Mouse (Mus musculus): ENCODE data around the gene Gdpgp1. TPM values are rescaled to one million over a fixed set of nuclear protein-coding genes. Genes with fewer than 3 reads are reported as not detected.

The Gdpgp1 gene
- polyA plus RNA-seq (2014; fragmentation: Illumina TruSeq; extraction: RNeasy Lipid Tissue Mini Kit (QIAGEN cat#74804); ENCODE audit: low read depth, low replicate concordance): 3.4 TPM

DNA sequence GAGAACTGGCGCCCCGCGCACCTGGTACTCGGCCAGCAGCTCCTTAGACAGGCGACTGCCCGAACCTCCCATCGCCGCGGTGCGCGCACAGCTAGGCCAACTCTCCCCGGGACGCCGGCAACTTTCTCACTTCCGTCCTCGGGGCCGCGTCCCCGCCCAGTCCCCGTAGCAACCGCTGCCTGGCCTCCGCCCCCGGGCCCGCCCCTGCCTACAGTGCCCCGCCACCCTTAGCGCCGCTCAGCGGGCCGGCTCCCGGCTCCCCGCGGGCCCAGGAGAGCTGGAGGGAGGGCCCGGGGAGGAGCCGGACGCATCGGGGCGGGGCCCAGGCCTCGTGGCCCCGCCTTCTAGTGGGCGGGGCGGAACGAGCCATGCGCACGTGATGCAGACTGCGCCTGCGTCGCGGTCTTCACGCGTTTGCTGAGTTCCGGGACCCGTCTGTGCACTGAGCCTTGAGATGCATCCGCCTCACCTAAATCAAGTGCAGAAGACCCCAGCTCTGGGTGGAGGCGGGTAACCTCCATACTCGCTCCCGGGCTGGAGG, at the start of gene Gdpgp1, which contains the start of gene Cib1:
Gdpgp1 (plus strand) TSS at position 377 of the 541 bp plus-strand sequence.
Cib1 (minus strand) TSS at position 325 of the 541 bp plus-strand sequence.

DNA sequence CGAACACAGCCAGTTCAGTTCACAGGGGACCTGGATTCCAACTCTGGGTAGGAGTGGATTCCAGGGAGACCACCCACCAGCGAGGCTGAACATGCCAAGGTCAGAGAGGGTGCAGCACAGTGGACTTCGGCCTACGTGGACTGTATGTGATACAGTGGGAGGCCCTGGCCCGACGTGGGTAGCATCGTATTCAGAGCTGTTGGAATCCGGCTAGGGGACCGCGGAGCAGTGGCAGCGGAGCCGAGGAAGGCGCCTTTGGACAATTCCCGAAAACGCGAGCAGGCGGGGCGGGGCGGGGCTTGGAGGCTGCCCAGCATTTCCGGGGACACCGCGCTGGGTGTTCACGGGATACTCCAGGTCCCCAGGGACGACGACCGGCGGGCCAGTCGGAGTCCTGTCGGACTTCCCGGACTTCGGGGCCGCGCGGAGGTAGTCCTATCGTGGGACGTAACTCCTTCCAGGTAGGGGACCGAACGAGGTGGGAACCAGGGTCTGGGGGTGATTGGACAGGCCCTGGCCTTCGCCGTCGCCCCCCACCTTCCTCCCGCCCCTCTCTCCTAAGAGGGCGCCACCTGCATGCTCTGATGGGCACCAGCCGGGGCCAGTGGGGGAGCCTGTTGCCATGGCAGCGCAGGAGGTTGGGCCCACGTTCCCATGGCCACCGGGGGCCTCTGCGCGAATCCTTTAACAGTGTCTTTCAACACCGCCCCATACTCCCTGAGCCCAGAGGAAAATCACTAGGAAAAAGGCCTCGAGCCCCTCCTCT, 46.0 kb upstream of the Gdpgp1 start, which contains the start of gene Sema4b:
Sema4b (plus strand) TSS at position 311 of the 766 bp plus-strand sequence.

DNA sequence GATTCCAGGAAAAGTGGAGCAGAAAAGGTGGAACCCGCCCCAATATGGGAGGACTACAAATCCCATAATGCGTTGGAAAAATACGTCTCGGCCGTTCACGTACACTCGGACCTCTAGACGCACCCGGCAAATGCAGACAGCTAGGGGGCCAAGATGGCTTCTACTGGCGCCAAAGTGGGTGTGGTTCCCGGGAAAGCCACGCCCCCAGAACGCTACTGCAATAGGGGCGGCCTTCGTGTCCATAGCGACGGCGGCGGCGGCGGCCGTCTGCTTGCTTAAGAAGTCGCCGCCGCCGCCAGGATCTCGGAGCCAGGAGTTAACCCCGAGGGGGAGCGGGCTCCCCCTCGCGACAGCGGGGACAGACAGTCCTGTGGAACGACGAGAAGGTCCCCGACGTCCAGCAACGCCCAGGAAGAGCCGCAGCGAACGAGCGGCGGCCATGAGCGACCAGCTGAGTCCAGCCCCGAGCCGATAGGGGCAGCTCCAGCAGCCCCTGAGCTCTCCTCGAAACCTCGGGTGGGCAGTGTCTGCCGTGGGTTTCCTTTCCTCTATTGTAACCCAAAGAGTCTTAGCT, 13.6 kb downstream of the Gdpgp1 start, which contains the start of gene Ttll13:
Ttll13 (plus strand) TSS at position 229 of the 574 bp plus-strand sequence.

DNA sequence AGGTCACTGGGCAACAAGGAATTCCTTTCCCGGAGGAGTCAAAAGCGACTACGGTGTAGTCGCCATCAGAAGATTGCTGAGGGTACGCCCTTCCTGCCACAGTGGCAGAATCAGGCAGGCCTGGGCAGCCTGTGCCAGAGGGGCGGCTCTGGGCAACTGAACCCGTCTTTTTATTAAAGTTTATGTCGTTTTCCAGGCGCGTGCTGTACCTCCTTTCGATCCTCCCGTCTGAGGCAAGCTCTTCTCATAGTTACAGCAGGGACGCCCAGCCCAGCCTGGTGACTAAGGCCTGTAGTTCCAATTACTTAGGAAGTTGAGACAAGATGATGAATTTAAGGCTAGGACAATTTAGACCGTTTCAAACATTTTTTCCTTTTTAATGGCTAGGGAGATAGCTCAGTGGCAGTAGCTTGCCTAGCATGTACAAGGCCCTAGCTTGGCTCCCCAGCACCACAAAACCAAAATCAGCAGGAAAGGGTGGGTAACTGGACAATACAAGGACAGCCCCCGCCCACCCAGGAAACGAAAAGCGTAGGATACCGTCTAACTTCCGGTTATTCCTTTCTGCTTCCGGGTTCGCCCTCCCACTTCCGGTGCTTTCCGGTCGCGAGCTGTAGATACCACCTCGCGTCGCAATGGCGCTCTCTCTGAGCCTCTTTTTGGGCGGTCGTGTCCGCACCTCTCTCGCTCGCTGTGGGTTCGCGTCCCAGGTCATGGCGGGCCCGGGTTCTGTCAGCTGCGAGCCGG, 28.1 kb downstream of the Gdpgp1 start, which contains the start of gene Ngrn:
Ngrn (plus strand) TSS at position 591 of the 747 bp plus-strand sequence.

DNA sequence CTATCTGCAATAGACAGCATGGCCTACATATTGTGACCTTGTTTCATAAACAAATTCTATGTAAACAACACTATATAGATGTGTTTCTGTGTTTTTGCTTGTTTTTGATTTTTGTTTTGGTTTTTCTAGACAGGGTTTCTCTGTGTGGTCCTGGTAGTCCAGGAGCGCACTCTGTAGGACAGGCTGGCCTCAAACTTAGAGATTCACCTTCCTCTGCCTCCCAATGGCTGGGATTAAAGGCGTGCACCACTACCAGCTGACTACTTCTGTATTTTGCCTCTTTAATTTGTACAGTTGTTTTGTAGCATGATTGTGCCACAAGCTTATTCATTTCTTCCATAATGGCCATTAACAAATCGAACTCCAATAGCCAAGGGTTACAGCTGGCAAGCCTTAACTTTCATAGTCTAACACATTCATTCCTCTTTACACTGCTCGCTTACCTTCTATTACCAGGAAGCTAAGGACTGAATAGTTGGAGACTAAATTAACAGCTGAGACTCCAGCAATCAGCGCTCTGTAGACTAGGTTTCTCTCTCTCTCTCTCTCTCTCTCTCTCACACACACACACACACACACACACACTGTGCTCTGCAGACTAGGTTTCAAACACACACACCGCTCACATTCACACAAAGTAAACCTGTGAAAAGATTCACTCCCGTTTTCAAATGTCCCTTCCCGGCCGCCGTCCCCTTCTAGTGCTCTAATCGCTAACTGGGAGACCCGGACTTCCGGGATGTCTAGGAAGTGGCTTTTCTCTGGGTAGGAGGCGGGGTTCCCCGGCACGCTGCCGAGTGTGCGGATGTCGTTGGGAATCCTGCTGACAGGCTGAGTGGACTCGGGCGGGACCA, 36.5 kb downstream of the Gdpgp1 start, which contains the start of gene Vps33b:
Vps33b (plus strand) TSS at position 753 of the 854 bp plus-strand sequence.

Other genes starting within 250 kb of the Gdpgp1 start
- gene Zfp710, start 208.1 kb upstream of the Gdpgp1 start, polyA plus RNA-seq (2014; fragmentation: Illumina TruSeq; extraction: RNeasy Lipid Tissue Mini Kit (QIAGEN cat#74804); ENCODE audit: low read depth, low replicate concordance): 2.5 TPM
- gene Idh2, start 117.5 kb upstream of the Gdpgp1 start, polyA plus RNA-seq (2014; fragmentation: Illumina TruSeq; extraction: RNeasy Lipid Tissue Mini Kit (QIAGEN cat#74804); ENCODE audit: low read depth, low replicate concordance): 5.1 TPM
- 4.6 TPM for gene Sema4b, start 46.0 kb upstream of the Gdpgp1 start, polyA plus RNA-seq (2014; fragmentation: Illumina TruSeq; extraction: RNeasy Lipid Tissue Mini Kit (QIAGEN cat#74804); ENCODE audit: low read depth, low replicate concordance)
- 39.8 TPM for gene Cib1, start 52 bp upstream of the Gdpgp1 start, polyA plus RNA-seq (2014; fragmentation: Illumina TruSeq; extraction: RNeasy Lipid Tissue Mini Kit (QIAGEN cat#74804); ENCODE audit: low read depth, low replicate concordance)
- 0.41 TPM for gene Ttll13, start 13.5 kb downstream of the Gdpgp1 start, polyA plus RNA-seq (2014; fragmentation: Illumina TruSeq; extraction: RNeasy Lipid Tissue Mini Kit (QIAGEN cat#74804); ENCODE audit: low read depth, low replicate concordance)
- 14.2 TPM for gene Ngrn, start 28.4 kb downstream of the Gdpgp1 start, polyA plus RNA-seq (2014; fragmentation: Illumina TruSeq; extraction: RNeasy Lipid Tissue Mini Kit (QIAGEN cat#74804); ENCODE audit: low read depth, low replicate concordance)
- gene Vps33b, start 36.8 kb downstream of the Gdpgp1 start, polyA plus RNA-seq (2014; fragmentation: Illumina TruSeq; extraction: RNeasy Lipid Tissue Mini Kit (QIAGEN cat#74804); ENCODE audit: low read depth, low replicate concordance): 5.7 TPM
- 29.1 TPM for gene Prc1, start 61.6 kb downstream of the Gdpgp1 start, polyA plus RNA-seq (2014; fragmentation: Illumina TruSeq; extraction: RNeasy Lipid Tissue Mini Kit (QIAGEN cat#74804); ENCODE audit: low read depth, low replicate concordance)
- 5.7 TPM for gene Rccd1, start 91.6 kb downstream of the Gdpgp1 start, polyA plus RNA-seq (2014; fragmentation: Illumina TruSeq; extraction: RNeasy Lipid Tissue Mini Kit (QIAGEN cat#74804); ENCODE audit: low read depth, low replicate concordance)
- 5.3 TPM for gene Unc45a, start 108.1 kb downstream of the Gdpgp1 start, polyA plus RNA-seq (2014; fragmentation: Illumina TruSeq; extraction: RNeasy Lipid Tissue Mini Kit (QIAGEN cat#74804); ENCODE audit: low read depth, low replicate concordance)
- gene Hddc3, start 110.2 kb downstream of the Gdpgp1 start, polyA plus RNA-seq (2014; fragmentation: Illumina TruSeq; extraction: RNeasy Lipid Tissue Mini Kit (QIAGEN cat#74804); ENCODE audit: low read depth, low replicate concordance): 16.5 TPM
- gene Man2a2, start 138.5 kb downstream of the Gdpgp1 start, polyA plus RNA-seq (2014; fragmentation: Illumina TruSeq; extraction: RNeasy Lipid Tissue Mini Kit (QIAGEN cat#74804); ENCODE audit: low read depth, low replicate concordance): 7.2 TPM
- gene Fes, start 155.1 kb downstream of the Gdpgp1 start, polyA plus RNA-seq (2014; fragmentation: Illumina TruSeq; extraction: RNeasy Lipid Tissue Mini Kit (QIAGEN cat#74804); ENCODE audit: low read depth, low replicate concordance): 0.66 TPM
- 1.5 TPM for gene Furin, start 172.6 kb downstream of the Gdpgp1 start, polyA plus RNA-seq (2014; fragmentation: Illumina TruSeq; extraction: RNeasy Lipid Tissue Mini Kit (QIAGEN cat#74804); ENCODE audit: low read depth, low replicate concordance)